Mouse (Mus musculus): ENCODE results near the gene Nfe2.
A peak's percentile ranks its signal among the peaks of the same experiment; 100 is the strongest.

The Nfe2 gene

DNA sequence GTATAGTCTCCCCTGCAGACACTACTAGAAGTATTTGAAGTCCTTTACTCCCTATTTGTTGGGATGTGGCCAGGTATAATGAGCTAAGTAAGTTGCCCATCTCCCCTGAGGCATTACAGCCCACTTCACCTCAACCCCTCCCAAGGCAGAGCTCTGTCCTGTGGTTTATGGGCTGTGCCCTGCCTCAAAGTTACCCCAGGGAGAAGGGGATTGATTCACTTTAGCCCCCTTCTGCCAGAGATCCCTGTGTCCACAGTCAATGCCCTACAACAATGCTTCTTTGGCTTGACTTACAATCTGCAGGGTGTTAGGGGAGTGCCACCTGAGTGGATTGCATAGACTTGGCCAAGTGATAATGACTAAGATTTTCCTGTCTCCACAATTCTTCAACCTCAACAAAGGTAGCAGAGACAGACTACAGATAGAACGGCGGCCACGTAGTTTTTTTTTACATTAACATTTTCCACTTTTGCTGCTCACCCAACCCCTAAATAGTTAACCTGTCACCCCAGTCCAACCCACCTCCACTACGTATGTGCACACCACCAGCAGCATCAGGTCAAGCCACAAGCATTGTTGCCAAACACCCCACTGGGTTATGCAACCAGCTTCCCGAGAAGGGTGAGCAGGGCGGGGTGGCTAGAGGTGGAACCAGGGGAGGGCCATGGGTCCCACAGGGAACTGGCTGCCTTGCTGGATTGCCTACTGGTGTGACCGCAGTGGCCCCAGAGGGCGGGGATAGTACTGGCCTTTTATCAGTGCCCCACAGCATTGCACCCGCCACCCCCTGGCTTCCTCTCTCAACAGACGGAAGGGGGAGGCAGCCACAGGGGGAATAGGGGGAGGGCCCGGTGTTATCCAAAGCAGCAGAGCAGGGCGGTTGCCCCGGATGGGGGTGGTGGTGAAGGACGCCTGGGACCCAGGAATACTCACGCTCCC, at the start of gene Nfe2:
Nfe2 (minus strand) TSS at position 614 of the 939 bp plus-strand sequence.
- DNase-seq: peak; percentile 99

DNA sequence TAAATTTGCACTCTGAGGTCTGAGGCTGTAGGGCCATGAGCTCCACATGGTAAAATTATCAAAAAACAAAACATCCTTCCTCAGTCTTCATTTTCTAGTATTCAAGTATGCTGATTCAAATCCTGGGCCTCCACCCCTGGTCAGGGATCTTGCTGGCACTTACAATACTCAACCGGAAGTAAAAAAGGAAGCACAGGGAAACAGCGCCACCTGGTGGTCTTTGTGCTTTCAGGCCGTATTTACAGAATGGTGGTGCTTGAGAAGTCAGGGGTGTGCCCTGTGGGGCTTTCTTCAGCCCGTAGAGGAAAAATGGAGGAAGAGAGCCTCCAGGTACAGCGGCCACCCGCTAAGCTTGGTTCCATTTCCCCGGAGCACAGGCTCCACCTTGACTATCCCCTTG, 48.9 kb upstream of the Nfe2 start:
- DNase-seq: peak; percentile 90

DNA sequence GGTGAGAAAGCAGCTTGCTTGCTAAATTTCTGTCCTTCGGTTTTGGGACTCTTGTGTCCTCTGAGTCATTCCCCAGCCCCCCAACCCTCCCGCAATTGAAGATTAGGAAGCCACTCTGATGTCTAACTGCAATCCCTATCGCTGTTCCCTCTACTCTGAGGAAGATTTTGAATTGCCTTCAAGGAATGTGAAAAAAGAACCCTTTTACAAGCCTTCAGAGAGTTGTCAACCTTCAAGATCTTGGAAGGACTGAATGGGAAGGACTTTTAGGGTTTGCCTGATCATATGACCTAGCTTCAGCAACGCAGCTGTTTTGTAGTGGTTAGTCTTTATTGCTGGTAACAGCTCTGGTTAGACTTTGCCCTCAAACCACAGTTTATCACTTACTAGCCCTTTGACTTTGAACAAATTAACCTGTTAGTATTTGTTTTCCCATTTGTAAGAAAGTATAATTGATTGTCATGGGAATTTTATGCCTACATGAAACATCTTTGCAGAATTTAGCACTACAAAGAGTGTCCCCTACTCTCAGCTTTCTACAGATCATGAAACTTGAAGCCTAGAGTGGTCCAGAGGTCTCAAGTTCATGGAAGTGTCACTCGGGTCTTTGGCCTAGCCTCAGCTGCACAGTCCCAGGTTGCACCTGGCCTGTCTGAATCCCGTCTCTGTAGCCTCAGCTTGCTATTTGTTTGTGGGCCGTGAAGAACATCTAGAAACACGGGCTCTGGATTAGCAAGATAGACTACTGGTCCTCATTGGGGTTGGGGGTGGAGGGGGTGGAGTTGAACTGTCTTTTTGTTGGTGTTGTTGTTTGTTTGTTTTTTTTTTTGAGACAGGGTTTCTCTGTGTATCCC, 47.8 kb upstream of the Nfe2 start:
- DNase-seq: no peak

DNA sequence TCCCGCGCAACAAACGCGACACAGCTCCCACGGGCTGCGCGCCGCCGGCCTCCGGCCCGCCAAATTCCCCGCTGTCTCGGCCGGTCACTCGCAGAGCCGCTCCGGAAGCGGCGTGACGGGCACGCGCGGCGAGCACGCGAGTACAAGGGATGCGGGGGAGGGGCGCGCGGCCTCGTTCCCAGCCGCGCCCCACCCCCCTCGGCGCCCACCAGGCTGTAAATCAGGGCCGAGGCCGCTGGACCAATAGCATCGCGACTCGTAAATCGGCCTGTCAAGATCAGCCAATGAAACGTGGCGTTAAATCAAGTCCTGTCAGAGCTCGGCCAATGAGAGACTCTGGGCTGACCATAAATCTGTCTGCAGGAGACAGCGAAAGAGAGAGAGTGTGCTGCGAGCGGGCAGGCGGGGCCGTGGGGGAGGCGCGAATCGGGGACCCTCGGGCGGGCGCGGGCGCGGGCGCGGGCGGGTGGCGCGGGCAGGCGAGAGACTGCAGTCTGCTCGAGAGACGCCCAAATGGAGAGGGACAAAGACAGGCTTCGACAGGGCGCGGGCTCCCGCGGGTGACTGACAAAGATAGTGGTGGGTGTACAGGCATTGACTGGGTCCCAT, 47.0 kb upstream of the Nfe2 start:
- DNase-seq: peak; percentile 88

DNA sequence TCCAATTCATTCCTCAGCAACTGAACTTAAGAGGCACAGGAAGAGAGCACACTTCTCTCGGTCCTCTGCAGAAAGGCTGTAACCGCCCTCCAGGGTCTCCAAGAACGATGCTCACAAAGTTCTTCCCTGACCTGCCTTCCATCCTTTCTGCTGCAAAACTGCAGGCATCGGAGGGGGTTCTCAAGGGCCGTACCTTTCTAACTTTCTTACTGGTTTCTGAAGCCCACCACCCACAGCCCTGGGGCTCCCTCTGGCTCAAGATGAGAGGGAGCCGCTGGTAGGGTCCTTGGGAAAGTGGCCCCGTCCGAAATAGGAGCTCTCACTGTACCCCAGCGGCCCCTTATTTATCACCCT, 46.4 kb upstream of the Nfe2 start:
- DNase-seq: no peak

DNA sequence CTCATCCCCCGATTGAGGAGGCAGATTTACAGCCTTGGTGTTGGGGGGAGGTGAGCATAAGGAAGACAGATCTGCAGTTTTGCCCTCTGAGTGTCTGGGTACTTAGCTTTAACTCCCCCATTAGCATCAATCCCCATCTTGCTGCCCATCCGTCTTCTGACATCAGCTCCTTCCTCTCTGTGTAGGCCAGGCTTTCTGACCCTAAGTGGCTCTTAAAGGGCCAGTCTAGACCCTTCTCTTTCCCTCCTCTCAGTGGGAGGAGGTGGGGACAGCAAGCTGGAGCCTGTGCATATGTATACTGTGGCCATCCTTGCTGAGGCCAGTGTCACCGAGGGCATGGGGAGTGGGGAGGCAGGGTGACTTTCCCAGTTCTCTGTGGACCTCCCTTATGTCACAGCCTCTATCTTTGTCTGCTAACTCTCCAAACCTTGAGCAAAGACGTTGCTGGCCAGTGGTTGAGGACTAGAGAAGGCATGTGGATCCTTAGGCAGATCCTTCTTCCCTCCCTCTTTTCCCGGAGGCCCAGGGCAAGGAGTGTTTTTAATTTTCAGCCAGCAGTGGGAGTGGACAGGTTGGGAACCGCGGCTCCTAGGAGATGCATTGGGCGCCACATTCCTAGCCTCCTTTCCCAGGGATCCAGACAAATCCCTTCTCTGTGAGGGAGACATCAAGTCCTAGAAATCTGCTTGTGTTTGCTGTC, 45.9 kb upstream of the Nfe2 start:
- no peak for DNase-seq

DNA sequence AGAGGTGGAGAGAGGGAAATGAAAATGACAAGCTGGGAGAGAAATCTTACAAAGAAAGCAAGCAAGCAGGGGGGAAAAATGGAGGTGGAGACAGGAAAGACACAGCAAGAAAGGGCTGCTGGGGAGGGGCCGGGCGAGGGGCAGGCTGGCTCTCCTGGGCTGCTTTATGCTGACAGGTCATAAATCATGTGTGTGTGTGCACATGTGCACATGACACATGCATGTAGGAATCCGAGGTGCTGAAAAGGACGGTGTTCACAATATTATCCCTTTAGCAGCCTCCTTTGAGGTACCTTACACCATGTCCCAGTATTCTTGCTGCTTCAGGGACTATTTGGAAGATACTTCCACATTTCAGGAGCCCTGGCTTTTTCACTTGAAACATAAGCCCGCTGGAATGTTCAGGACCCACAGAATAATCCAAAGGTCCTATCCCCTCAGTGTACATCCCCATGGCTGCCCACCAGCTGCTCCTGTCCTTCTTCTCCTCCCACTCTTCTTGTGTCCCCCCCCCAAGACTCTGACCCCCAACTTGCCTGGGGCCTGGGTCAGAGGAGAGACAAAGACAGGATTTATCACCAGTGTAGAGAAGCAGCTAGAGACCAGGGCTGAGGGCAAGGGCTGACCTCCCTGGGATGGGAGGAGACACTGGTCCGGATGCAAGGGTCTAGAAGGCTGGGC, 44.3 kb upstream of the Nfe2 start:
- DNase-seq: no peak

DNA sequence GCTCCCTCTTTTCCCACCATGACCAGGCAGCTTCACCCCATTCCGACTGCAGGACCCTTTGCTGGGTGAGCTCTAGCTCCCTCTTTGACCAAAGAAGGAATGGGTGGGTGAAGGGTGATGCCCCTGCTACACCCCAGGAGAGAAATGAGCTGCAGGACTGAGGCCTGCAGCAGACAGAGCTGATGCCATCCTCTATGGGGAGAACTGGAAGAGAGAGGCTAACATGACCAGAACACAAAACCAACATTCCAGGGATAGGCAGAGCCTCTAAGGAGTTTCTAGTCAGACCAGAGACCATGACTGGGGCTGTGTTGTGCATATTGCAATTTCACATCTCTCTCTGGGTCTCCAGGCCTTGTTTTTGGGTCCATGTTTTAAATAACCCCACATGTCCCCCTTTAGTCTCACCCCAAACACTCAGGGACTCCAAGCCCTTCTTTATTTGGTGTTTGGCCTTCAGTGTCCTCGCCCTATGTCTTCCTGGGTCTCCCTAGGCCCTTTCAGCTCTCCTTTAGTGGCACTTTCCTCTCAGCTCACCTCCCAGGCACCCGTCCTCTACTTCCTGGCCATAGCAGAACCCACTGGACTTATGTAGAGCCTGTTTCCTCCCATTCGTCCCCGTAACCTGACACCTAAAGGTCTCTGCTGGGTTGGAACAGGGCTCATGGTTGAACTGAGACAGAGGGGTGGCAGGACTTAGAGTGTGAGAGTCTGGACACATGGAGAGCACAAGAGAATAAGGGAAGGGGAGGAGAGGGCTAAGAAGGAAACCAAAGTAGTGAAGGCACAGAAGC, 43.5 kb upstream of the Nfe2 start:
- no peak for DNase-seq

DNA sequence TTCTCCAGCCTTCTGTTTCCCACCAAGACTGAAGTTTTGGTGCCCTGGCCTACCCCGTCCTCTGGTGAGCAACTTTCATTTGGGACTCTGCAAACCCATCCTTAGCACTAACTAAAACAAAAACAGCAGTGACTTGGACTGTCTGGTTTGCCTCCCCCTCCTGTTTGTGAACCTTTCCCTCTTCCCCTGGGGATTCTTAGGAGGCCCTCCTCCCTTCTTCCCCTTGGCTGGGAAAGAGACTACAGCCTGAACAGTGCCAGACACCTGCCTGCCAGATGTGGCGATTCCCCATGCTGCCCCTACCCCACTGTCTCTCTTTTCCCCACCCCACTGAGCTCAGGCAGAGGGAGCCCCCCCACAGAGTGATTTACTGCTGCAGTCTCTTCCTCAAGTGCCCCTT, 42.8 kb upstream of the Nfe2 start:
- peak; percentile 38 for DNase-seq

DNA sequence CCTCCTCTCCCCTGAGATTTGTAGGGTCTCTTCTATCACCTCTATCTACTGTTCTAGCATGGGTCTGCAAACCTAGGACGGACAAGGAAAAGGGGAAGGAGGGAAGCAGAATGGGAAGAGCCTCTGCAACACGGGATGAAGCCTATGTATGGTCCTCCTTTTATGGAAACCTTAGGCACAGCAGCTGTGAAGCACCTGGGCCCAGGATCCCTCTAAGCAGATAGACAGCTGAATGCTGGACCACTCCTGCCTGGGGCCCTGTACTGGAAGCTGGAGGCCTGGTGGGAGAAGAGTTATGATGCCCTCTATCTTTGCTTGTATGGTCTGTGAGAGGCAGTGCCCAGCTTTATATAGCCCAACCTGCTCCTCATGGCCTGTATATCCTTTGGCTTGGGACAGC, 42.4 kb upstream of the Nfe2 start:
- DNase-seq: no peak

DNA sequence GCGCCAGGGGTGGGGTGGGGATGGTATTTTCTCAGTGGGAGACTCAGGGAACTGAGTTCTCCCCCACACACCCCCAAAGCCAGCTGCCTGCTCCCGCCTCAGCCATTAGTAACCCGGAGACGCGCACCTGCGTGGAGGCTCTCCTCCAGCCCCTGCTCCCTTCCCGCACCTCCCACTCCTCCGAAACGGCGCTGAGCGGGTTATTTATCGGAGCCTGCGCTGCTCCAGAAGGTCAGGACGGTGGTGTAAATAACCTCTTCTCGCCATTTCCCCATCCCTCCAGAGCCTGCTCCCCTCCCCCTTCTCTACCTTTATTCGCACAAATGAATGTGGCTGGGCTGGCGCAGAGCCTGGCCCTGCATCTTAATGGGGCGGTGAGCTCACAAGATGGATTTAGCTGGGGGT, 41.9 kb upstream of the Nfe2 start:
- peak; percentile 51 for DNase-seq

DNA sequence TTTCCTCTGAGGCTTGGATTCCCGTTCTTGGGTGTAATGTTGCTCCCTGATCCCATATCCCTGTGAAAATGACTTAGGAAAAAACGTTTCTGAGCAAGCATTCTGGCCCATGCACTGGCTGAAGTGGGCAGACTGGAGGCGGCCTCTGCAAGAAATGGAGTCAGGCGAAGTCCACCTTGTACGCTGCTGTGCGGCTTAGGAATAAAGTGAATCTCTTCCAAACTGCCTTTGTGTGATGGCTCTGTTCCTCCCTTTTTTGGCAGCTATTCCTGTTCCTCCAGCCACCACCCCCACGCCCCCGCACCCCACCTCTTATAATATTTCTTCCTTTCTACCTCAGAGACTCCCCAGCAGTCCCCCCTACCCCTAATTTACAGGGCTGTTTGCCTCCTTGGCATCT, 41.4 kb upstream of the Nfe2 start:
- DNase-seq: no peak

DNA sequence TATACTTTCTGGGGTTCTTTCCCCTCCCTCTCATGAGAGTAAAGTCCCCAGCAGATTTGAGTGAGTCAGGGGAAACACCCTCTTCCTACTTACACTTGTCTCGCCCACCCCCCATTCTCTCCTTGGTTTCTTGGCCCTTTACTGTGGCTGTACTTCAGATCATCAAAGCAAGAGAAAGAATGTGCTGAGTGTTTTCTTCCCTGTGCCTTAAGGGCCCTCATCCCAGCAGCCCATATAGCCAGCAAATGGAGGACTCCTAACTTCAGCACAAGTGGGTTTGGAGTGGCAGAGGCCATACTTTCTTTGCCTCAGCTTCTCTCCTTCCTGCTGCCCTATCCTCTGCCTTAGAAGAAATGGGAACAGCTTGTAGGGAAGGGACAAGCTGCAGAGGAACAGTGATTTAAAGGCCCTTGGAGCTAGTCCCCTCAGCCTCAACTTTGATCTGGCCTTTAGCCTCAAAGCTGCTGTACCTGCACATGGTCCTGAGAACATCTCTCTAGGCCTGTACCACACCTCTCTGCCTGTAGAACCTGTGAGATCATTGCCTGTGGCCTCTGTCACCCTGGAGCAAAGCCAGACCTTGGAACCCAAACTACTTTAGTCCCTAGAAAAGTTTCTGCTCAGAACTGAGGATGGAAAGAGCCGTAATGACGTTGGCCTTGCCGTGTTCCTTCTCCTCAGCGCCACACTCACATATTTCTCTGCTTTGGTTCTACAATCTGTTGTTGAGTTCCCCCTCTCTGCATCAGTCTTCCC, 40.8 kb upstream of the Nfe2 start:
- DNase-seq: no peak

DNA sequence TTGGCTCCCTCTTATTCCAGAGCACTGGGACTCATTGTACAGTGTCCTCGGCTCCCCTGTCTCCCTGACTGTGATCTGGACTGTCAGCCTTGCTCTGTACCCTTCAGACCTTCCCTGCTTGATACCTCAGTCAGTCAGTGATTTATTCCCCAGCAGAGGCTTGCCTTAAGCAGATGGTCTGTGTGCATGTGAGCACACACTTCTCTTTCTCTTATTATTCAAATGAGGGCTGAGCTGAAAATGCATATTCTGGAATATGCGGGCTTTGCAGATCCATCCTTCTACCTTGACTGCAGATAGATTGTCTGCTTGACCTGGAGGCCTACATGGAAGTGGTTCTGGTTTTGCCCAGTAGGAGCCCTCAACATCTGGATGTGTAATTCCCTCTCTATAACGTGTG, 39.8 kb upstream of the Nfe2 start:
- no peak for DNase-seq

DNA sequence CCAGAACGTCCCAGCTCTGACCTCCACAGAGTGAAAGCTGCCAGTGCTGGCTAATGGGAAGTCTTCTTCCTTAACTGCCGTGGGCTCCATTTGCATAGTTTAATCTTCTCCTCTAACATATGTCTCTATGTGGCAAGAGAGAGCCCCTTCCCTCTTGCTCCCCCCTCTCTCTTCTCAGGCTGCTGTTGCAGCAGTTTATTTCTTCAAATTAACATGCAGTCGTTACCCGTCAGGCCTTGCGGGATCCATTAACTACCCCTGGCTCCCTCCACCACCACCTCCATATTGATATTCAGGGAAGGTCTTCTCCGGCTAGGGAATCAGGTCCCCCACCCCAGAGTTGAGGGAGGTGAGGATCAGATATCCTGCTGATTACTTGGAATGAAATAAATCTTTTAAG, 39.1 kb upstream of the Nfe2 start:
- no peak for DNase-seq

DNA sequence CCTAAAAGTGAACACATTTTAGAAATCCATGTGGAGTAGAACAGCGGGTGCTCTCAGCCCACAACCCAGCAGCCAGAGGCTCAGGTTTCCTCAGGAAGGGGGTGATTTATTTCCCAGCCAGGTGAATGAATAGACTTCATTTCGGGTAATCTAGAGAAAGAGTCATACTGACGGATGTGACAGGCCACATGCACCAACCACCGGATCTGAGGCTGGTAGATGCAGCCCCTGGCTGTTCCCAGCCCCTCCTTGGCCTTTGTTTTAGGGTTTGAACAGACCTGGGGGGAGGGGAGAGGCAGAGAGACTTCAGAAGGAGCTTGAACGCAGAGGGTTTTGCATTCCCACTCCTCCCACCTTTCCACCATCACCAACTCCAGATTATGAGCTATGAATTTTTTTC, 37.6 kb upstream of the Nfe2 start:
- no peak for DNase-seq

DNA sequence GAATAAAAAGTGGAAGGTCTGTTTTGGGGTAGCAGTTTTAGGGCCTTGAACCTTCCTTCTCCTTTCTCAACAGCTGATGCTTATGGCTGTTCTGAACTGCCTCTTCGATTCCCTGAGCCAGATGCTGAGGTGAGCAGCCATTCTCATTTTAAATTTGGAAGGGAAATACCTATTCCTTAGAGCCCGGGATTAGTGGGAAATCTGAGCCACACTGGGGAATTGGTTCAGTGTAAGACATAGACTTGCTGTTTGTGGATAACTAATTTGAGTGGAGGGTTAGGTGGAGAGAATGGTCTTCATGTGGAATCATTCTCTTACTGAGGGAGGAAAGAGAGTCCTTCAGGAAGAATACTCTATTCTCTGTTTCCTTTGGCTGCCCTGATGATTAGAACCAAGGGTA, 36.4 kb upstream of the Nfe2 start:
- no peak for DNase-seq

DNA sequence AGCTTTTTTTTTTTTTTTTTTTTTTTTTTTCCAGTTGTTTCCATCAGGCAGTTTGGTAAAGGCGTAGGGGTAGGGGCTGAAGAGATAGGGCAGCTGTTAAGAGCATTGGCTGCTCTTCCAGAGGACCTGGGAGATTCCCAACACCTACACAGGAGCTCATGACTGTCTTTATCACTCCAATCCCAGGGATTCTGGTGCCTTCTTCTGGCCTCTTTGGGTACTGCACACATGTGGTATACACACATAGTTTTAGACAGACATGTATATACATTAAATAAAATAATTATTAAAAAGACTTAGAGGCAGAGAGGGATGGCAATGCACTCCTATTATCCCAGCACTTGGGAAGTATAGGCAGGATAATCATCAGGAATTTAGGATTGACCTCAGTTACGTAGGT, 35.2 kb upstream of the Nfe2 start:
- DNase-seq: no peak

DNA sequence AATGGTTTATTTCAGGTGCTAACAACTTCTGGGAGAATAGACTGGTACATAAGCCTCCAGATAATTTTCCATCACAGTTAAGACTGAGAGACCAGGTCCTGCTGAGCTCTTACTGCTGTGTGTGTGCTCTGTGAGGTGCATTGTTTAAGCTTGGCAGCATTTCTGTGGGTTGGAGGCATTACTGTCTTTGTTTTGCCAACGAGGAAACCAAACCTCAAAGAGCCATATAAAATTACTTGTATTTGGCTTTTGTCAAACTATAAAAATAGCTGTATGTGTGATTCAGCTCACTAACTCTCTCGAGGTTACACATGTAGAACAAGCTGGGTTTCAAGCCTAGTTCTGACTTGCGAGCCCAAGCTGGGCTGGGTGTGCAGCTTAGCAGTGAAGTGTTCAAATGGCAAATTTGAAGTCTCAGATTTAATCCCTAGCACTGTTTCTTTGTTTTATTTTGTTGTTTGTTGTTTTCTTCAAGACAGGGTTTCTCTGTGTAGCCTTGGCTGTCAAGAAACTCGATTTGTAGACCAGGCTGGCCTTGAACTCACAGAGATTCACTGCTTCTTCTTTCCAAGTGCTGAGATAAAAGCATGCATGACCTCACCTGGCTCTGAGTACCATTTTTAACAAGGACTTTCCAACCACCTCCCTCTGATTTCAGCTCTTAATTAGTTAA, 34.6 kb upstream of the Nfe2 start:
- no peak for DNase-seq

DNA sequence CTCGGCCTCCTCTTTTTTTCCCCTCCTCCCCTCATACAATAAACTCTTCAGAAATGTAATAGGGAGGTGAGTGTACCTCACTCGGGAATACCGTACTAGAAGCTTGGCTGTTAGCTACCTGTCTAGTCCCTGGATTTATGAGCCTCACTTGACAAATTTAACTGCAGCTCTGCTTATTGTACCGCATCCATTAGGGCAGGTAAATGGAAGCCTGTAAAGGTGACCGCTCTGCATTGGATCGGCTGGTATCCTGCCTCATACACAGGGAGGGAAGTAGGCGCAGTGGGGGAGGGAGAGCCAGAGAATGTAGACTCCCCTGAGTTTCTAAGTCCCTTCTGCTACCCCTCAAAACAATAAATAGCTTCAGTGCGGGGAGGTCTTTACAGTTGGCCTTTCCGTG, 32.6 kb upstream of the Nfe2 start:
- no peak for DNase-seq
